Mouse (Mus musculus): Measurements from ENCODE around the gene Zfhx3.

The Zfhx3 gene

GRCm38 (mm10) chr8:108869935-108870334, 927.5 kb downstream of the Zfhx3 start:
- DNase-seq: no peak

- no peak for DNase-seq
Observed at GRCm38 (mm10) chr8:108870371-108870770, 927.9 kb downstream of the Zfhx3 start.

- DNase-seq: no peak
Observed at GRCm38 (mm10) chr8:108875722-108876121, 933.3 kb downstream of the Zfhx3 start.

GRCm38 (mm10) chr8:108880101-108880500, 937.7 kb downstream of the Zfhx3 start:
- no peak for DNase-seq

- no peak for DNase-seq
Observed at GRCm38 (mm10) chr8:108881336-108881735, 938.9 kb downstream of the Zfhx3 start.

GRCm38 (mm10) chr8:108882073-108882472, 939.6 kb downstream of the Zfhx3 start:
- DNase-seq: no peak

- DNase-seq: no peak
Observed at GRCm38 (mm10) chr8:108883381-108883780, 940.9 kb downstream of the Zfhx3 start.

GRCm38 (mm10) chr8:108884947-108885346, 942.5 kb downstream of the Zfhx3 start:
- no peak for DNase-seq

GRCm38 (mm10) chr8:108885450-108885849, 943.0 kb downstream of the Zfhx3 start:
- no peak for DNase-seq

GRCm38 (mm10) chr8:108885861-108886260, 943.4 kb downstream of the Zfhx3 start:
- no peak for DNase-seq

- DNase-seq: peak; percentile 78 to 84
Observed at GRCm38 (mm10) chr8:108886599-108887255, 944.3 kb downstream of the Zfhx3 start.

- peak; percentile 74 to 87 for DNase-seq
Observed at GRCm38 (mm10) chr8:108887256-108887615, 944.8 kb downstream of the Zfhx3 start.

GRCm38 (mm10) chr8:108887890-108888289, 945.4 kb downstream of the Zfhx3 start:
- no peak for DNase-seq

GRCm38 (mm10) chr8:108888924-108889323, 946.5 kb downstream of the Zfhx3 start:
- no peak for DNase-seq

- no peak for DNase-seq
Observed at GRCm38 (mm10) chr8:108889406-108889805, 947.0 kb downstream of the Zfhx3 start.

- no peak for DNase-seq
Observed at GRCm38 (mm10) chr8:108894287-108894686, 951.8 kb downstream of the Zfhx3 start.

GRCm38 (mm10) chr8:108896468-108897346, 954.3 kb downstream of the Zfhx3 start:
- DNase-seq: peak in 1 of 2 experiments; percentile 39

- no peak for DNase-seq
Observed at GRCm38 (mm10) chr8:108897347-108898100, 955.1 kb downstream of the Zfhx3 start.

GRCm38 (mm10) chr8:108899251-108899771, 956.9 kb downstream of the Zfhx3 start:
- no peak for DNase-seq

- DNase-seq: no peak
Observed at GRCm38 (mm10) chr8:108900541-108900940, 958.1 kb downstream of the Zfhx3 start.

- no peak for DNase-seq
Observed at GRCm38 (mm10) chr8:108901208-108901607, 958.8 kb downstream of the Zfhx3 start.

- no peak for DNase-seq
Observed at GRCm38 (mm10) chr8:108903550-108903949, 961.1 kb downstream of the Zfhx3 start.

Data from thymus, adult 18-20 months (tissue).